In the genomic region with DNA sequence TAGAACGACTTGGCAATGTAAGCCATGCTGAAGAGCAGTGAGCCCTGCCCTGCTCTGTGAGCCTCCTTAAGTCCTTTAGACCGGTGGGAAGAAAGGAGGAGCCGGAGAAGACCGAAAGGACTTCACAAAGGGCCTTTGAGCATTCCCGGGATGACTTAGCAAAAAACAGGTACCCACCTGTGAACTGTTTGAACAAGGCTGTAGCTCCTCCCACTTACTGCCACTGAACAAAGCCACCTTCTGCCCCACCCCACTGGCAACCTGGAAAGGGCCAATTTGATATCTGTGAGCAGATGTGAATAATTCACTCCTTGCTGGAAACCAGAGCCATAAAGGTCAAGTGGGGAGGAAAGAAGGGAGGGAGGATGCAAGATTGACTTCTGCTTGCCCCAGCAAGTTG, we compare ENCODE assay signal across 25 mouse cellular contexts. TPM values are rescaled to one million over a fixed set of nuclear protein-coding genes. Genes with fewer than 3 reads are reported as not detected.
DNase-seq lines count a peak whose midpoint lies in the region; ATAC-seq and TF ChIP-seq lines count a peak whose summit lies in the region.
"Had no signal": no experiment of that assay in that cellular context is flagged by ENCODE, and none has a peak within 500 bp of the region (broad histone marks: within the 10 kb centered on the region; RNA-seq: fewer than 3 reads in every experiment).

Gene Gpx2 (minus strand): TSS at position 205 of the 400 bp plus-strand sequence.

- H3K9ac ChIP-seq in lung, embryonic 14.5 days: no peak within 1 kb of the TSS
- no peak within 1 kb of the TSS for H3K9ac ChIP-seq in forebrain, embryonic 12.5 days
- H3K9ac ChIP-seq: heart, embryonic 12.5 days; hindbrain, embryonic 12.5 days; neural tube, embryonic 12.5 days had no signal

- peaks cover 7% of the 10 kb centered on the region for H3K4me1 ChIP-seq in lung, embryonic 14.5 days (ENCODE audit: insufficient read depth)
- H3K4me1 ChIP-seq in small intestine, adult 2 months (ENCODE audit: control insufficient read depth, insufficient read depth, insufficient read length, low read length): peaks cover 31% of the 10 kb centered on the region
- H3K4me1 ChIP-seq in forebrain, embryonic 12.5 days: peaks cover 3% of the 10 kb centered on the region; the same call in 1 of the 2 replicates

- 0 out of 2 replicates have a peak, but pooled peaks have one; percentile 39 for ATAC-seq in lung, embryonic 14.5 days (ENCODE audit: insufficient read depth)
- no peak for ATAC-seq in forebrain, embryonic 12.5 days (ENCODE audit: low FRiP score)
- ATAC-seq: inflammation-experienced regulatory T-cells, adult 6 months; Patski had no signal

- DNase-seq in ES-CJ7 (ENCODE audit: low read depth, low spot score): peak; percentile 43
- DNase-seq in WW6 (ENCODE audit: low read depth, low spot score): peak; percentile 28
- DNase-seq in lung, embryonic 14.5 days: peak; percentile 62
- DNase-seq in natural killer cell, adult 2 months (ENCODE audit: low spot score in 2 of 2): no peak
- no peak for DNase-seq in thymus, adult 18-20 months
- DNase-seq: adrenal gland, postnatal 25 days; cerebellum, adult 11-12 months; cerebellum, postnatal 14 days; embryo, embryonic 11 days; heart, postnatal 14 days; kidney, postnatal 14 days; right cerebral cortex, adult 18-20 months; spleen, adult 18-20 months; thymus, postnatal 14 days had no signal

- TF ChIP-seq POLR2A in small intestine, adult 2 months (IDR thresholded peaks at IDR 0.05; ENCODE audit: low read depth, low read length): peak; percentile 73; the same call in 1 of the 2 replicates

- H3K4me2 ChIP-seq in lung, embryonic 14.5 days: peak within 1 kb of the TSS; percentile 34
- no peak within 1 kb of the TSS for H3K4me2 ChIP-seq in forebrain, embryonic 12.5 days
- H3K4me2 ChIP-seq: heart, embryonic 12.5 days; hindbrain, embryonic 12.5 days; liver, embryonic 11.5 days; midbrain, embryonic 11.5 days; neural tube, embryonic 12.5 days had no signal

- peaks cover 6% of the 10 kb centered on the region; the same call in 1 of the 2 replicates for H3K36me3 ChIP-seq in lung, embryonic 14.5 days (ENCODE audit: insufficient read depth)
- H3K36me3 ChIP-seq in small intestine, adult 2 months (ENCODE audit: control insufficient read depth, insufficient read depth, low read length): peaks cover 12% of the 10 kb centered on the region
- no peaks in the 10 kb centered on the region for H3K36me3 ChIP-seq in forebrain, embryonic 12.5 days (replicated peaks)
- H3K36me3 ChIP-seq: forebrain, embryonic 10.5 days; heart, embryonic 12.5 days; neural tube, embryonic 12.5 days had no signal

- peak within 1 kb of the TSS; percentile 43 for H3K27ac ChIP-seq in lung, embryonic 14.5 days (ENCODE audit: low read depth)
- peak within 1 kb of the TSS; percentile 91 for H3K27ac ChIP-seq in small intestine, adult 2 months (ENCODE audit: insufficient read depth, low read depth, low read length)
- no peak within 1 kb of the TSS for H3K27ac ChIP-seq in forebrain, embryonic 12.5 days
- H3K27ac ChIP-seq: forebrain, embryonic 10.5 days; hindbrain, embryonic 12.5 days; neural tube, embryonic 12.5 days had no signal

- H3K27me3 ChIP-seq in lung, embryonic 14.5 days (ENCODE audit: insufficient read depth, low read length): no peaks in the 10 kb centered on the region
- no peaks in the 10 kb centered on the region for H3K27me3 ChIP-seq in small intestine, adult 2 months (ENCODE audit: control insufficient read depth, insufficient read depth, low read length)
- no peaks in the 10 kb centered on the region for H3K27me3 ChIP-seq in forebrain, embryonic 12.5 days
- H3K27me3 ChIP-seq: hindbrain, embryonic 12.5 days; neural tube, embryonic 12.5 days had no signal

- WGBS in lung, embryonic 14.5 days: 57% methylated on average over 5 of the region's 5 CpGs
- WGBS in small intestine, adult 2 months: 20% methylated on average over 5 of the region's 5 CpGs
- WGBS in forebrain, embryonic 12.5 days: 77% methylated on average over 5 of the region's 5 CpGs

- H3K4me3 ChIP-seq in lung, embryonic 14.5 days (ENCODE audit: low read depth, low read length): no peak within 1 kb of the TSS
- H3K4me3 ChIP-seq in small intestine, adult 2 months (ENCODE audit: low read depth, low read length): peak within 1 kb of the TSS; percentile 75
- no peak within 1 kb of the TSS for H3K4me3 ChIP-seq in forebrain, embryonic 12.5 days (replicated peaks)
- H3K4me3 ChIP-seq: forebrain, embryonic 10.5 days; heart, embryonic 12.5 days; hindbrain, embryonic 12.5 days; neural tube, embryonic 12.5 days had no signal

- H3K9me3 ChIP-seq in lung, embryonic 14.5 days (ENCODE audit: low read depth, low read length): no peaks in the 10 kb centered on the region
- no peaks in the 10 kb centered on the region for H3K9me3 ChIP-seq in forebrain, embryonic 12.5 days
- H3K9me3 ChIP-seq: forebrain, embryonic 10.5 days; heart, embryonic 12.5 days; hindbrain, embryonic 12.5 days; neural tube, embryonic 12.5 days had no signal

- TF ChIP-seq CTCF in lung, embryonic 14.5 days (IDR thresholded peaks at IDR 0.05; ENCODE audit: low read depth): no peak
- TF ChIP-seq CTCF in small intestine, adult 2 months (IDR thresholded peaks at IDR 0.05; ENCODE audit: extremely low read depth, insufficient read length, insufficient replicate concordance, low read depth, low read length): no peak

RNA-seq across cellular contexts. Expression of gene Gpx2, which starts in this region (rescaled TPM):
- polyA plus RNA-seq in lung, embryonic 14.5 days (2014; fragmentation: Nextera tagmentation; extraction: Ambion mirVana): 25.8 and 30.8 TPM in 2 replicates
- polyA plus RNA-seq in small intestine, adult 2 months (2012; rRNA removed): 514 and 943 TPM in 2 replicates
- polyA plus RNA-seq in forebrain, embryonic 12.5 days (2016; fragmentation: Nextera tagmentation; extraction: Ambion mirVana): 0.33 and 1.2 TPM in 2 replicates
- polyA plus RNA-seq: C2C12; heart, embryonic 12.5 days; inflammation-experienced regulatory T-cells, adult 6 months; liver, embryonic 11.5 days; midbrain, embryonic 11.5 days; neural tube, embryonic 12.5 days; Patski had no signal

Comparison
In these comparisons a context has a peak if more than half of its experiments do, and no peak if none do; other contexts are left out.
1. RNA of gene Gpx2 (polyA plus RNA-seq): 514 to 943 TPM in small intestine, adult 2 months; 25.8 to 30.8 TPM in lung, embryonic 14.5 days and 0.33 to 1.2 TPM in forebrain, embryonic 12.5 days; every median in the first group is over 10 times any median in the second.
2. DNase-seq: peak in ES-CJ7 (single experiment), WW6 (single experiment) and lung, embryonic 14.5 days (single experiment); none in natural killer cell, adult 2 months (0 of 2) and thymus, adult 18-20 months (0 of 2).